Mouse (Mus musculus) cerebellum, adult (tissue): ENCODE results near the gene Ppp6r1.

Source experiments
- ATAC-seq: cut with Nextera tagmentation; 2 replicates; pipeline ENCODE4 v1.9.2; 2017; ENCODE audit warnings: mild to moderate bottlenecking, moderate library complexity, mixed read lengths; ENCODE audit not compliant: insufficient number of reproducible peaks, low FRiP score, low TSS enrichment

The Ppp6r1 gene

GRCm38 (mm10) chr7:4658128-4658907, 501 bp downstream of the Ppp6r1 start:
- peak; percentile 0; the same call in 1 of the 2 replicates for ATAC-seq

- ATAC-seq, result no peak
Measured at GRCm38 (mm10) chr7:4657521-4658127, 1.2 kb downstream of the Ppp6r1 start.

- ATAC-seq, result no peak
Measured at GRCm38 (mm10) chr7:4656818-4657217, 2.0 kb downstream of the Ppp6r1 start.

- ATAC-seq, result no peak
Measured at GRCm38 (mm10) chr7:4655916-4656315, 2.9 kb downstream of the Ppp6r1 start.

DNA sequence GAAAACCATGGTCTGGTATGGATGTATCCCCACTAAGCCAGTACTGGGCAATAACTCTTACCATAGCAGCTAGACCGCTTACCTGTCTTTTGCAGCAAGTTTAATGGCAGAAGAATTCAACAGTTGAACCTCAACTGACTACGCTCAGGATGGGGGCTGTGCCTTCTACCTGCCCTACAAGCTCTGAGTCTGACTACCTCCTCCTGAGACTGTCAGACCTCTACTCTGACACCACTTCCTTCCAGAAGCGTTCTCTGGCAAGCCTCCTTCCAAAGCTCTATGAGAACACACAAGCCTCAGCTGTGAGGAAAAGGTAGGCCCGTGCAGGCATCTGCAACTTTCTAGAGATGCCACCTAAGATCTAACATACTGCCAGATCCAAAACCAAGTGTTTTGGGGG, 3.4 kb downstream of the Ppp6r1 start:
- ATAC-seq, result no peak

DNA sequence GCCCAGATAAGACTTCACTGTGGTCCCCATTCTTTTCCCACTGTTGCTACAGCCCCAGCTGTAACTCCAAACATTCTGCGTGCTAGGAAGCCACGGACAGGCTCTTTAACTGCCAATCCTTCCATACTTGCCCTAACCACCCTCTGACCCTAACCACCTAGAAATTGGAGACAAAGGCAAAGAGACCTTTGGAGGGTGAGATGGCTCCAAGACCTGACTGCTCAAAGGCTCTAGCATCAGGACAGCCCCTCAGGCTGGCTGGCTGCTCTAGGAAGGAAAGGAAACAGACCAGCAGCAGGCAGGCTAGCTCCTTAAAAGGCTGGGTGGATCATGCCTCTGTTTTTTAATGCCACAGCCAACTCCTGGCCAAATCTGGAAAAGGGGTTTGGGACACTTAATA, 4.6 kb downstream of the Ppp6r1 start:
- no peak for ATAC-seq

GRCm38 (mm10) chr7:4653780-4654179, 5.0 kb downstream of the Ppp6r1 start:
- no peak for ATAC-seq

GRCm38 (mm10) chr7:4653351-4653750, 5.5 kb downstream of the Ppp6r1 start:
- no peak for ATAC-seq

DNA sequence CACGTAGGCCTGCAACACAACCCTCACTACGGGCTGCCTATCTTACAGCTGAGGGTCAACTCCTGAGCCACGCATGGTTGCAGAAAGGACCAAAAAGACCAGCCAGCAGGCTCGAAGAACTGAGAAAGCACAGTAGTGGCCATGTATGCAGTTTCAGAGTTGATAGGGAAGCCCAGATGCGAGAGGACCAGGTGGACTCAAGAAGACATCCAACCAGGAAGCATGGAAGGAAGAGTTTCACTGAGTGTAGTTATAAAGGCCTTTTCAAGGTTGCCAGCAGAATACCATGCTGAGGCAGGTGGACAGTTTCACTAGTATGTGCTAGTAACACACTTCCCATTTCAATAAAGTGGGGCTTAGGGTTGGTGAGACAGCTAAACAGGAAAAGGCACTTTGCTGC, 6.1 kb downstream of the Ppp6r1 start:
- no peak for ATAC-seq

- no peak for ATAC-seq
Measured at GRCm38 (mm10) chr7:4651581-4651980, 7.2 kb downstream of the Ppp6r1 start.

DNA sequence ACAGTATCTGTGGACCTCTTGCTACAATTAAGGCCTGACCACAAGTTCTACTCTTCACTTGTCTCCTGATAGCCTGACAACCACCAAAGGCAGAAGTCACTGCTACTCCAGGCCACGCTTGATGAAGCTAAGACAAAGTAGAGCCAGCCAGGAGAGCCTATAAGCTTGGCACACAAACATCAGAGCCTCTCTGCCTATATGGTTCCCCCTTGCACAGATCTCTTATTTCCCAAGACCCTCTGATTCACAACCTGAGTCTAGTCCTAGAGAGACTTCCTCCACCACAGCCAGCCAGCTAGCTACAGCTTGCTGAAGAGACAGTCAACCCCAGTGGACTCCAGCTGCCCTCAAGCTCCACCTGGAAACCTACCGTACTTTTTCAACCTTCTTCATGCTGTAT, 10.8 kb downstream of the Ppp6r1 start:
- ATAC-seq, result no peak

- ATAC-seq, result no peak
Measured at GRCm38 (mm10) chr7:4647291-4647690, 11.5 kb downstream of the Ppp6r1 start.

DNA sequence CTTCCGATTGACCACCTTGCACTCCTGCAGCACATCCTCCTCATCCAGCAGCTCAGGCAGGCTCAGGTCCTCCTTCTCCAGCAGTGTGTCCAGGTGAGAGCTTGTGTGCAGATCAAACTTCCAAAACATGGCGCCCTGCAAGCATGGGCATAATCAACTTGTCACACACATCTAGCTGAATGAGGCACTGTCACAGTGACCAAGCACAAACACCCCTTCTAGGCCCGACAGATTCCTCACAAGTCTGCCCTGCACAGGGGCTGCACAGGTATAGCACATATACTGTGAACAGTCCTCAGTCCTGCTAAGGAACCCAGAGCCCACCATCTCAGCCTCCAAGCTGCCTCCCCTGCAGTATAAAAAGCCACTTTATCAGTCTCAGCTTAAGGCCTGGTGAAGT, 12.0 kb downstream of the Ppp6r1 start:
- no peak for ATAC-seq

DNA sequence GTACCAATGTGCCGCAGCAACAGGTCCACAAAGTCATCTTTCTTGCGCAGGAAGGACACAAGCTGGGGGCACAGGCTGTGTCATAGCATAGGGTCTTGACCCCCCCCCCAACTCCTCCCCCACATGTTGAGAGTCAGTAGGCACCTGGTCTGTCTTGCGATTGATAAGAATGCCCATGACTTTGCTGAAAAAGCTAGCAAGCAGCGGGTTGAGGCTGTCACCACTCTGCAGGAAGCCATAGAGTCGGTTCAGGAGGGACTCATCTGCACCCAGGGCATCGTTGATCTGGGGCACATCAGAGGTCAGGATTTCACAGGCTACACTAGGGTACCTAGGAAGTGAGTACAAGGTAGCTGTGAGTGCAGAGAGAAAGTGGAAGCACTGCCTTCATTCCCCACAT, 15.6 kb downstream of the Ppp6r1 start:
- ATAC-seq, result no peak

GRCm38 (mm10) chr7:4641956-4642355, 16.9 kb downstream of the Ppp6r1 start:
- no peak for ATAC-seq

GRCm38 (mm10) chr7:4641155-4641554, 17.7 kb downstream of the Ppp6r1 start:
- no peak for ATAC-seq

DNA sequence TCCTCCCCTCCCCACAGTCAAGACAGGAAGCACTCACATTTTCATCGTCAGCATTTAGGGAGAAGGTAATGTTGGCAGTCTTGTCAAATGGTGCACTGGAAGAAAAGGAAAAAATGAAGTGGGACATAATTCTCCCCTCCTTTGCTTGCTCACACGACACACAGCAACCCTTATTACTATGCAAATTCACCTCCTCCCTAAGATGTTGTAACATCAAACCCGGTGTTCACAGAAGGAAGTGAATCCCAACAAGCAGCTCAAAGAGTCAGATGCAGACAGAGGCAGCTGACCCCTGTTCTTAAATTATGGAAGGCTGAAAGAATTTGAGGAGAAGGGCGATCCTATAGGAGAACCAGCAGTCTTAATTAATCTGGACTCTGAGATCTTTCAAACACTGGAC, 22.6 kb downstream of the Ppp6r1 start:
- ATAC-seq, result no peak

DNA sequence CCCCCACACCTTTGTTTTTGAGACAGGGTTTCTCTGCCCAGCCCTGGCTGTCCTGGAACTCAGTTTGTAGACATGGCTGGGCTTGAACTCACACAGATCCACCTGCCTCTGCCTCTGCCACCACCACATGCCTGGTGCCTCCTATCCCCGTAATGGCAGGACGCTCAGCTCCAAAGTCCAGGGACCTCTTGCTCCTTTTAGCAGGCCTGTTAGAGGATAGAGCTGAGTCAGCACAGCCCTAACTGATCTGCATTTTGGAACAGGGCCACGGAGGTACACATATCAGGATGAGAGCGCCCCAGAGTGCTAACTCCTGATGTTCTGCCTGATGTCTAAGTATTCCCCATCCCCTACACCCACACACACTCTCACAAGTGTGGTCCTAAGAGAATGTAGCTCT, 27.8 kb downstream of the Ppp6r1 start, which contains the start of gene Tmem86b:
Gene Tmem86b (minus strand): TSS at position 392 of the 400 bp plus-strand sequence.
- no peak for ATAC-seq

DNA sequence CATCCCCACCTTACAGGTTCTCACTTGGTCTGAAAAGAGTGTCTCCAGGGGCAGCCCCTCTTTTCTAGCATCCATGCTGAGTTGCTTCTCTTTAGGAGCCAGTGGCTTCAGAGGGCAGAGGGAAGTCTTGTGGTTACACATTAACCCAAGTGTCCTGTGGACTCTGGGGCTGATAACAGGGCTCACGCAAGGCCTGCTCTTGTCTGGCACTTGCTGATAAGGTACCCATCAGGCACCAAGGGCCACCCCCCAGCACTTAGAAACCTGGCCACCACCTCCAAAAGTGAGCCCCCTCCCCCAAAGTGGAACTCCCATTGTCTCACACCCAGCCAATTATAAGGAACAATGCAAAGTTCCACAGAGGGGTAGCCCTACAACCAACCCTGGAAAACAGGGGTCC, 28.6 kb downstream of the Ppp6r1 start:
- ATAC-seq, result no peak

GRCm38 (mm10) chr7:4629586-4629985, 29.2 kb downstream of the Ppp6r1 start:
- no peak for ATAC-seq

GRCm38 (mm10) chr7:4625928-4626327, 32.9 kb downstream of the Ppp6r1 start:
- no peak for ATAC-seq

DNA sequence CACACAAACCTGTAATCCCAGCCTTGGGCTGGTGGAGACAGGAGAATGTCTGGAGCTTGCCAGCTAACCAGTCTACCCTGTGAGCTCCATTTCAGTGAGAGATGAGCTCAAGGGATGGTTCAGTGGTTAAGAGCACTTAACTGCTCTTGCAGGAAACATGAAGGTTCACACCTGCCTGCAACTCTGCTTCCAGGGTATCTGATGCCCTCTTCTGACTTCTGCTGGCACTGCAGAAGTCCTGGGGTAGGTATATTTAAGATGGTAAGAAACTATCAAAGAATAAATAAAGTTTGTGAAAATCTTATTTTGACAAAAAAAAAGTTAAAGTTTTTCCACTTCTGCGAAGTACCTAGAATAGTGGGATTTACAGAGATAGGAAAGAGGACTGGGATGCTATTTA, 34.5 kb downstream of the Ppp6r1 start:
- ATAC-seq, result no peak
